ENCODE assay signal across 13 mouse cellular contexts in genomic region chr14:25123541-25124337, GRCm38 (mm10).
DNase-seq lines count a peak whose midpoint lies in the region; ATAC-seq lines count a peak whose summit lies in the region.
"Had no signal": no experiment of that assay in that cellular context is flagged by ENCODE, and none has a peak within 500 bp of the region (broad histone marks: within the 10 kb centered on the region; RNA-seq: fewer than 3 reads in every experiment).

No protein-coding gene starts in this region.

- no peak overlapping the region for H3K4me3 ChIP-seq in hindbrain, embryonic 11.5 days (ENCODE audit: low read depth, low read length)
- H3K4me3 ChIP-seq in midbrain, embryonic 13.5 days (replicated peaks), result no peak overlapping the region
- H3K4me3 ChIP-seq: heart, adult 2 months; left cerebral cortex, adult 2 months; lung, embryonic 15.5 days had no signal

- H3K4me1 ChIP-seq in hindbrain, embryonic 11.5 days (replicated peaks; ENCODE audit: control insufficient read depth, insufficient read depth, low read length), result peaks cover 12% of the 10 kb centered on the region
- H3K4me1 ChIP-seq in midbrain, embryonic 13.5 days (replicated peaks), result peaks cover 48% of the 10 kb centered on the region

- H3K9me3 ChIP-seq in hindbrain, embryonic 11.5 days (ENCODE audit: control insufficient read depth, low read length), result no peaks in the 10 kb centered on the region
- H3K9me3 ChIP-seq in midbrain, embryonic 13.5 days, result no peaks in the 10 kb centered on the region
- H3K9me3 ChIP-seq: lung, embryonic 15.5 days had no signal

- no peaks in the 10 kb centered on the region for H3K27me3 ChIP-seq in hindbrain, embryonic 11.5 days (ENCODE audit: control insufficient read depth, insufficient read depth, low read length)
- no peaks in the 10 kb centered on the region for H3K27me3 ChIP-seq in midbrain, embryonic 13.5 days
- H3K27me3 ChIP-seq: lung, embryonic 15.5 days had no signal

- H3K27ac ChIP-seq in hindbrain, embryonic 11.5 days (ENCODE audit: low read depth, low read length), result peak overlapping the region; percentile 70
- peak overlapping the region; percentile 77 for H3K27ac ChIP-seq in midbrain, embryonic 13.5 days
- H3K27ac ChIP-seq: heart, adult 2 months; left cerebral cortex, adult 2 months; lung, embryonic 15.5 days had no signal

- WGBS in hindbrain, embryonic 11.5 days, result 53% methylated on average over 18 of the region's 18 CpGs
- WGBS in midbrain, embryonic 13.5 days, result 27% methylated on average over 18 of the region's 18 CpGs

- no peaks in the 10 kb centered on the region for H3K36me3 ChIP-seq in hindbrain, embryonic 11.5 days (ENCODE audit: control insufficient read depth, insufficient read depth, low read length)
- H3K36me3 ChIP-seq in midbrain, embryonic 13.5 days, result no peaks in the 10 kb centered on the region
- H3K36me3 ChIP-seq: G1E; lung, embryonic 15.5 days had no signal

- DNase-seq in thymus, postnatal 36 days, result peak; percentile 24 to 36
- DNase-seq in thymus, adult 18-20 months, result no peak
- no peak for DNase-seq in hindbrain, embryonic 11.5 days (ENCODE audit: low spot score)
- DNase-seq in layer of hippocampus, adult 18-20 months (ENCODE audit: low spot score in 2 of 2), result no peak
- DNase-seq in c-Kit-positive CD71-positive TER-119-positive erythroid progenitor cells, embryonic 14.5 days (ENCODE audit: low spot score), result no peak
- DNase-seq: cerebellum, adult 18-20 months; kidney, adult 2 months had no signal

- peak overlapping the region; percentile 27; the same call in 1 of the 2 replicates for H3K9ac ChIP-seq in hindbrain, embryonic 11.5 days (ENCODE audit: low read depth, low read length)
- 0 out of 2 replicates have a peak overlapping the region, but pooled peaks have one; percentile 19 for H3K9ac ChIP-seq in midbrain, embryonic 13.5 days (replicated peaks)
- H3K9ac ChIP-seq: lung, embryonic 15.5 days had no signal

- no peak overlapping the region for H3K4me2 ChIP-seq in hindbrain, embryonic 11.5 days (replicated peaks; ENCODE audit: low read depth, low read length)
- H3K4me2 ChIP-seq in midbrain, embryonic 13.5 days (replicated peaks), result no peak overlapping the region
- H3K4me2 ChIP-seq: lung, embryonic 15.5 days had no signal

- no peak for ATAC-seq in hindbrain, embryonic 11.5 days (ENCODE audit: low FRiP score)
- no peak; the same call in 1 of the 2 replicates for ATAC-seq in midbrain, embryonic 13.5 days
- no peak for ATAC-seq in granulocyte monocyte progenitor cell, adult 5-6 weeks (replicated peaks; ENCODE audit: poor library complexity, severe bottlenecking)

Comparison
In these comparisons a context has a peak if more than half of its experiments do, and no peak if none do; other contexts are left out.
1. DNase-seq: peak in thymus, postnatal 36 days (2 of 2); none in thymus, adult 18-20 months (0 of 2), hindbrain, embryonic 11.5 days (single experiment), layer of hippocampus, adult 18-20 months (0 of 2) and c-Kit-positive CD71-positive TER-119-positive erythroid progenitor cells, embryonic 14.5 days (single experiment).